Mouse (Mus musculus) heart, postnatal 14 days (tissue): Measurements from ENCODE around the gene Neurl2. TPM values are rescaled to one million over a fixed set of nuclear protein-coding genes. Genes with fewer than 3 reads are reported as not detected.
"Not testable (repeated sequence)": the region's sequence is repeated elsewhere in the genome, so short reads cannot be mapped to it uniquely, and the experiment has no call there.

Experiments
- DNase-seq, 2 experiments: peaks; one replicate each; pipeline ENCODE4 v3.0.0; 2021 to 2022
- intact Hi-C: fragments of 180-260 bp; cut with DNase I; formaldehyde crosslinking; loops from one replicate; pipeline ENCODE4 v1.15.1; 2025
- long read RNA-seq, 2 experiments: library from polyadenylated mRNA; stranded (forward); transcript quantifications; one replicate each; pipeline ENCODE4 v2.0.0; 2021
- total RNA-seq, 2 experiments: library from RNA; stranded (reverse); gene quantifications; 2 replicates each; pipeline ENCODE4 v1.2.3; 2021

Neurl2 gene
- 10 to 100 TPM; 34.6 to 34.7 TPM for total RNA-seq
- long read RNA-seq, experiment 1, transcript Neurl2-201 (2 exons, 1,014 nt), result major isoform, 41 of 41 reads
- long read RNA-seq, experiment 1, partial matches to known transcripts, result 0 of 41 reads
- long read RNA-seq, experiment 1, other reads (novel, unspliced or antisense), result 0 of 41 reads
- long read RNA-seq, experiment 2, transcript Neurl2-201 (2 exons, 1,014 nt), result major isoform, 55 of 55 reads
- long read RNA-seq, experiment 2, partial matches to known transcripts, result 0 of 55 reads
- long read RNA-seq, experiment 2, other reads (novel, unspliced or antisense), result 0 of 55 reads

DNA sequence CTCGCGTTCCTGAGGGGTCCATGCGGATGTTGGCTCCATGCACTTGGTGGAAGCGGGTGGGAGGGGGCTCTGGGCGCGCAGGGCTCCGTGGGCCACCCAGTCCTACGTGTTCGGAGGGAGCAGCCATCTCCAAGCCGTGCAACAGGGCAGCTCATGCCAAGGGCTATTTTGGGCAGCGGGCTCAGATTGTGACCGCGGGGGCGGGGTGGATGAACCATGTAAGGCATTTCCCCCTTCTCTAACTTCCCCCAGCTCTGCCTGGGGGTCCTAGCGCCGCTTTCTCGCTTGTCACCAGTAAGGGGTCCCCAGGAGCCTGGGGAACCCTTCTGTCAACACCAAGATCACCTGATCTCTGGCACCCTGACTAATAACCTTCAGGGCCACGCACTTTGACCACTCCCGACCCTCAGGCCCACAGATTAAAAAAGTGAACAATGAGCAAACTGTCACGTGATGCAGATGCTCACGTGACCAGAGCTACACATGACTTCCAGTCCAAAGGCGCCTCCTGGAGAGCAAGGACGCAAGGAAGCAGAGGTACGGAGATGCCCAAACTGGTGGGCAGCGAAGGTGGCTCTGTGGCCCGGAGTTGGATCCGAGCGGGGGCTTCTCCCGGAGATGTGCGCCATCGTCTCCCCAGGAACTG, at the start of gene Neurl2:
Gene Neurl2, minus strand, starts transcription at position 143 of the 646 bp plus-strand sequence.
- intact Hi-C loops, result loop anchor here (2.0 kb wide), 2 partner anchors 45 to 77 kb away; partner anchors contain the start of genes Pcif1 and Zfp335
- DNase-seq, result peak; percentile 88 to 93

DNA sequence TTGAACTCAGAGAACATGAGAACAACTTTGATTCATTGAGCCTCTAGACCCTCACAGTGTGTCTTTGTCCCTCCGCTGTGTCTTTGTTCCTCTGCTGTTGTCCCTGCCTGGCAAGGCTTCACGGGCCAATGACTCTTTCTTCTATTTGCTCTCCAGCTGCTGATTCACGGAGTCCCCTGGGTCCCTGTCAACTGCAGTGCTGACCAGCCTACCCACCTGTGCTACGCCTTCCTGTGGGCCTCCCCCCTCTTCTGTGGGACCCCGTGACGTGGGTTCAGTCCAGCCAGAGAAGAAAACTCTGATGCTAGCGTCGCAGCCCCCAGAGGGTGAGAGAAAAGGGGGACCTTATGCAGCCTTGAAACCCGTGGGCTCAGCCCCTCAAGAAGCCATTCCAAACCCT, 49.4 kb upstream of the Neurl2 start:
- intact Hi-C loops, result no loop called here
- DNase-seq, result no peak

DNA sequence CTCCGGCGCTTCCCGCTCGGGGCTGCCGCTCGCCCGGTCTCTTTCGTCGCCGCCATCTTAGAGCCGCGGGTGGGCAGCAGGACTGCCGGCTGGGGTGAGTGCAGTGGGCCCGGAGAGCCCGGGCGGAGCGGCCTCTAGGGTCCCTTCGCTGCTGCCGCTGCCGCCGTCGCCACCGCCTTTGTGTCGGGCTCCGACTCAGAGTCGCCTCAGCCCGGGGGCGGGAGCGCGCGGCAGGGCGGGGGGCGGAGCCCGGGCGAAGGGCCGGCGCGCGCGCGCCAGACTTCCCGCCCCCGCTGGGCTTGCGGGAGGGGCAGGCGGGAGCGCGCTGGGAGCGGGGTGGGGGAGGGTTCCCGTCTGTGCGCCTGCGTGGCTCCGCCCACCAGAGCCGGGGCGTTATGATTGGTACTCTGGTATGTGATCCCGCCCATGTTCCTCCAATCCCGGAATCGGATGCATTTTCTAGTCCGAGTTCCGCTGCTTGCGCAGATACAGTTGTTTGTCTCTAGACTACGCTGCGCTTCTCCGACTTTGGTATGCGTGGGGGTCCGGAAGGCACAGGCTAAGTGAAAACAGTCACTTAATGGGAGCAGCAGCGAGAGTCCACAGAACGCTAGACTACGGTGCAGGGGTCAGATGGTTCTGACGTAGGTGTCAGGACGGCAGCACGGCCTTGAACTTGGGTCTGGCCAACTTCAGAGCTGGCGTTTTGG, 46.5 kb upstream of the Neurl2 start:
- peak; percentile 95 for DNase-seq
- intact Hi-C loops, result loop anchor here (1.0 to 2.0 kb wide), 2 partner anchors 31 to 47 kb away; partner anchors contain the start of genes Ctsa and Neurl2

DNA sequence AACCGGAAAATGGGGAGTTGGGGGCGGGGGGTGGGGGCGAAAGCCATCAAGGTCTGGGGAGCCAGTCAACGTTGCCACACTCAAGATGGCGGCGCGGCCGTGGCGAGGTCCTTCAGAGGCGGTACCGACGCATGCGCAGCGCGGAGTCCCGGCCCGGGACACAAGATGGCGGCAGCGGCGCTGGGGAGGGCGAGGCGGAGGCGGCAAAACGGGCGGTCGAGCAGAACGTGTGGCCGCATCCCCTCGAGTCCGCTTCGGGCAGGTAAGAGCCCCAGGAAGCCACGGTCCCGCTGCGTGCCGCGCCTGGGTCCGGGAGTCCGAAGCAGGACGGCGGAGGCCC, 45.9 kb upstream of the Neurl2 start, which contains the start of gene Pcif1:
Gene Pcif1, plus strand, starts transcription at position 77 of the 340 bp plus-strand sequence.
- intact Hi-C loops, result loop anchor here (2.0 kb wide), 1 partner anchor 46 kb away; the partner anchor contains the start of genes Ctsa and Neurl2

DNA sequence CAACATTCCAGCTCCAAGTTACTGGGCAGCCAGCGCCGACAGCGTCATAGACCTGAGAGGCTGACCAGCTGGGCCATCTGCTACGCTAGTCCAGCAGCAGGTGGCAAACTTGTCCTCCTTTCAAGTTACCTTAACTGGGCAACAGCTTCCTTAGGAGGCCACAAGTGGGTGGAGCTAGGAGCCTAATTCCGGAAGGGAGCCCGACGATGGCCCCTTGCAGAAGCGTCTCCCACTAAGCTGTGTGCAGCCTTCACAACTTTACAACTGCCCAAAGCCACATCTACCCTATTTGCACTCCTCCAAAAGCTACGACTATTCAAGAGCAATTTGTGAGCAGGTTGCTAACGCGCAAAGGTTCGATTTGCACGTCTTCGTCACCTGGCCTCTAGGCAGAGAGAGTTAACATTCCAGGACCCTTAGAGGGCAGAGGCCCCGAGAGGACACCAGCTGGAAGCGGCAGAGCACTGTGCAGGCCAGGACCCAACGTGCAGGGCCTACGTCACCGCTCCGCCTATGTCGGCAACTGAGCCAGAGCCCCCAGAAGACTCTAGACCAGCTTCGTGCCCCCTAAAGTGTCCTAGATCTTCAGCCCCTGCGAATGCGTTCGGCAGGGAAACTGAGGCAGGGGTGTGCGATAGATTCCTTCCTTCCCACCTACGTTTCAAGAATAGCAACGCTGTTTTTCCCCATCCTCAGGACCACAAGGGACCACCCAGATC, 45.4 kb upstream of the Neurl2 start:
- peak; percentile 48 to 65 for DNase-seq
- intact Hi-C loops, result loop anchor here (2.0 kb wide), 1 partner anchor 46 kb away; the partner anchor contains the start of genes Ctsa and Neurl2

More for the DNA sequence above, 45.9 kb upstream of the Neurl2 start, which contains the start of gene Pcif1:
- DNase-seq, result peak; percentile 95 to 96

DNA sequence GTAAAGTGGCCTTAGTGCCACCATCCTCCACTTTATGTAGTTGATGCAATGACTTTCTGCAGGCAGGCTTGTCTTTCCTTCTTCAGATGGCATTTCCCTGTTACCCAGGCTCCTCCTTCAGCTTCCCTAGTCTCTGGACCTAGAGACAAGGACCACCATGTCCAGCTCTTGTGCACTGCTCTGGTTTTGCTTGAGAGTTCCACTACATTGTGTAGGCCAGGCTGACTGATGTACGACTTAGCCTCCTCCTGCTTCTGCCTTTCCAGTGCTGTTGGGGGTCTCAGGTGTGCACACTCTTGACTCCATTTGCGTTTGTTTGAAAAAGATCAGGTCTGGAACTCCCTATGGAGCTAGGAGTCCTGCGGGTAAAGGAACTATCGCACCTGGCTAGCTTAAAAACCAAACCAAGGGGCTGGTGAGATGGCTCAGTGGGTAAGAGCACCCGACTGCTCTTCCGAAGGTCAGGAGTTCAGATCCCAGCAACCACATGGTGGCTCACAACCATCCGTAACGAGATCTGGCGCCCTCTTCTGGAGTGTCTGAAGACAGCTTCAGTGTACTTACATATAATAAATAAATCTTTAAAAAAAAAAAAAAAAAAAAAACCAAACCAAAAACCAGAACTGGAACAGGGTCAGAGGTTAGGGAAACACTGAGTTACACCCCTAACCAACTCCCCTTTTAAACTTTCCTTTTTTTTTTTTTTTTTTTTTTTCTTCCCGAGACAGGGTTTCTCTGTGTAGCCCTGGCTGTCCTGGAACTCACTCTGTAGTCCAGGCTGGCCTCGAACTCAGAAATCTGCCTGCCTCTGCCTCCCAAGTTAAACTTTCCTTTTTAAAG, 44.3 kb upstream of the Neurl2 start:
- intact Hi-C loops, result loop anchor here (2.0 kb wide), 1 partner anchor 45 kb away; the partner anchor contains the start of genes Ctsa and Neurl2
- DNase-seq, result not testable (repeated sequence)

DNA sequence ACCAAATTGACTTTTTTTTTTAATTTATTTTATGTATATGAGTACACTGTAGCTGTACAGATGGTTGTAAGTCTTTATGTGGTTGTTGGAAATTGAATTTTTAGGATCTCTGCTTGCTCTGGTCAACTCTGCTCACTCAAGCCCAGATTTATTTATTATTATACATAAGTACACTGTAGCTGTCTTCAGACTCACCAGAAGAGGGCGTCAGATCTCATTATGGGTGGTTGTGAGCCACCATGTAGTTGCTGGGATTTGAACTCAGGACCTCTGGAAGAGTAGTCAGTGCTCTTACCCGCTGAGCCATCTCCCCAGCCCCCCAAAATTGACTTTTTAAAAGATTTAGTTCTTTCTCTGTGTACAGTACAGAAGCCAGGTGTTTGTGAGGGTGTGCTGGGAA, 42.4 kb upstream of the Neurl2 start:
- DNase-seq, intact Hi-C loops: not testable (repeated sequence)

DNA sequence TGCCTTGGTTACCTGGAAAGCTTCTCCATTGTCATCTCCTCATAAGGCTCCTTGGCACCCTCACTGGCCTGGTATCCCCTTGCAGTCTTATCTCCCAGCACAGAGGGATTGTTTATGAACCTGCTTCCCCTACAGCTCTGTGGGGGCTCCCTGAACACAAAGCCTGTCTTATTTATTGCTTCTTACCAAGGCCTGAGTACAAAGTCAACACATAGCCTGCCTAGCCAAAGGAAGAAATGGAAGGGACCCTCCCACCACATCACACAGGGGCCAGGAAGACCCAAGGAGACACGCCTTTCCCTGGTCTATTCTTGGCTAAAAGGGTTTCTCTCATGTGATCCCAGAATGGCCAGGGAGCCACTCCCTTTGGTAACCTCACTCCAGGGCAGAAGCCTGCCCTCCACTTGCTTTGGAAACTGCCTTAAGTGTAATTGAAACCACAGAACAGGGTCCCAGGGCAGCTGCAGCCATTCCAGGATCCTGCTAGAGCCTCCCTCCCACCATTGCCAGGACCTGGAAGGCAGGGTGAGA, 41.0 kb upstream of the Neurl2 start:
- intact Hi-C loops, result no loop called here
- DNase-seq, result peak; percentile 54 to 57

DNA sequence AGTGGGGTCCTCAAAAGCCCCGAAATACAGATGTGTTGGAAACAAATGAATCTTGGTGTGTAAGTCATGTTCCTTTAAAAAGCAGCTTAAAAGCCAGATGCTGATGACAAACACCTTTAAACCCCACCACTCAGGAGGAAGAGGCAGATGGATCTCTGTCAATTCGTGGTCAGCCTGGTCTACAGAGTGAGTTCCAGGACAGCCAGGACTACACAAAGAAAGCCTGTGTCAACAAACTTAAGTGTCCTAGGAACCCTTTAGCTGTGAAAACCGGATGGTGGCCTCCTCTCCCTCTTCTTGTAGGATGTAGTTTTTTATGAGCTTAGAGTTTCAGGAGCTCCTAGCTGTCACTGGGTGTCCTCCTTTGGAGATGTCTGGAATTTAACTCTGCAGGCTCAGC, 40.4 kb upstream of the Neurl2 start:
- no peak for DNase-seq
- intact Hi-C loops, result no loop called here

DNA sequence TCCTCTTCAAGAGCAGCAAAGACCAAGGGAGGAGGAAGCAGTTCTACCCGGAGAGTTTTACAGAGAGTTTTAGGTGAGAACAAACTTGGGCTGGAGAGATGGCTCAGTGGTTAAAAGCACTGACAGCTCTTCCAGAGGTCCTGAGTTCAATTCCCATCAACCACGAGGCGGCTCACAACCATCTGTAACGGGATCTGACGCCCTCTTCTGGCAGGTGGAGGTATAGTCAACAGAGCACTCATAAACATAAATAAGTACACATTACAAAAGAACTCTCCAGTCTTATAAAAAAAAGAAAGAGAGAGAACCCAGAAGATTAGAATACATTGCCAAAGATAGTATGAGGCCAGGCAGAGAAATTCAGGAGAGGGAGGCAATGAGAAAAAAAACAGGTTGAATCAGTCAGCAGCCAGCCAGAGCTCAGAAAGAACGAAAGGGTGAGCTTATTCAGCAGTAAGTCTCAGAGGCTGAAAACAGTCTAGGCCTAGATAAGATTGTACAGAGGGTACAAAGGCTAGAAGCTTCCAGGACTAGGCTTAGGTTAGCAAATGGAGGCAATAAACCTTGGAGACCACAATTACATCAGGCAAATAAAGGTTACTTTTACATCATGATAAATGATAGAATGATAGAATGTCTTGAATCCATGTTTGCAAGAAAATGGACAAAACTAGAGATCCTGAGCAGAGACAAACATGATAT, 38.5 kb upstream of the Neurl2 start:
- DNase-seq, result no peak
- intact Hi-C loops, result no loop called here

DNA sequence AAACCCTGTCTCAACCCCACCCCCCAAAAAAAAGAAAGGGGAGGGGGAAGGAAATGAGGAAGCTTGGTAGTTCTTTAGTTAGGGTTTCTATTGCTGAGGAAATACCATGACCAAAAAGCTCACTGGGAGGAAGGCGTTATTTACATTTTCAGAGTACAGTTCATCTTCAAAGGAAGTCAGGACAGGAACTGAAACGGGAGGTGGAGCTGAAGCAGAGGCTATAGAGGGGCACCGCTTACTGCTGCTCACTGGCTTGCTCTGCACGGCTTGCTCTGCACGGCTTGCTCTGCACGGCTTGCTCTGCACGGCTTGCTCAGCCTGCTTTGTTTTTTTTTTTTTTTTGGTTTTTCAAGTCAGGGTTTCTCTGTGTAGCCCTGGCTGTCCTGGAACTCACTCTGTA, 35.2 kb upstream of the Neurl2 start:
- no peak for DNase-seq
- intact Hi-C loops, result no loop called here

DNA sequence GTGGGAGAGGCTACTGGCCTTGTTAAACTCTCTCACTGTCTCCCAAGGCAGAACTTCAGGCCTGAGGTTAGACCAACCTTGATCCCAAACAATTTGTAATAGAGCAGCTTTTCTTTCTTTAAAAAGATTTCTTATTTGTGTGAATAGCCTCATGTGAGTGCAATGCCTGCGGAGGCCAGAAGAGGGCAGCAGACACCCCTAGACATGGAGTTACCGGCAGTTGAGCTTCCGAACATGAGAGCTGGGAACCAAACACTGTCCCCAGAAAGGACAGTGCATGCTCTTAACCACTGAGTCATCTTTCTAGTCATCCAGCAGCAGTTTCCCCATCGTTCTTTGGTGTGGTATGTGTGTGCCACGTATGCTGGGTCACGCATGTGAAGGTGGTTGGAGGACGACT, 34.3 kb upstream of the Neurl2 start:
- intact Hi-C loops, result no loop called here
- no peak for DNase-seq

DNA sequence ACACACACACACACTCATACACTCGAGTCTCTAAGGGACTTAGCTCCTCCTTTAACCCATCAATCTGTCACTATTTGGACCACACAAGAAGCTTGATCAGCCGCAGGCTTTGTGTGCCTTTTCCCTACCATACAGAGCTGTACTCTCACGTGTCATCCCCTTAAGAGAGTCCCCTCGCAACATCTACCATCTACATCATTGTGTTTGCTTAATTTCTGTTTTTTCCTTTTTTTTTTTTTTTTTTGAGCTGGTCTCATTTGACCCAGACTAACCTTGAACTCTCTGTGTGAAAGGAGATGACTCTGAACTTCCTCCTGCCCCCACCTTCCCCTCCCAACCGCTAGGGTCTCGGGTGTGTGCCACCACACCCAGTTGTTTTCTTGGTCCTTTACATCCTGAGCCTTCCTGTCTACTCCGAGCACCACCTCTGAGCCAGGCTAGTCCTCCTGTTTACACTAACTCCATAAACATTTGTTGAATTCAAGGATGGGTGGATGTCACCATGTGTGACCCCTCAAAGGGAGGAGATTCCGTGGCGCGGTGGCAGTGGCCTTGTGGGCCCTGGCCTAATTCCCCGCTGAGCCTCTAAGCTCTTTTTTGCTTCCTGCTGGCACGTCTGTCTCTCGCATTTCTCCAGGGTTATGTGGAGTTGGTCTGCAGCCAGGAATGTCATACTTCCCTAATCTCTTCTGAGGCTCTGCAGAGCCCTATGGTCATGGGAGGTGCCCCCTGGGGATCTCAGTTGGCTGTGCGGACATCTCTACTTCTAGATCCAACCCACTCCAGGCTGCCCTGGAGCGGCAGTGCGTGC, 33.7 kb upstream of the Neurl2 start:
- intact Hi-C loops, result no loop called here
- peak; percentile 78 to 90 for DNase-seq

DNA sequence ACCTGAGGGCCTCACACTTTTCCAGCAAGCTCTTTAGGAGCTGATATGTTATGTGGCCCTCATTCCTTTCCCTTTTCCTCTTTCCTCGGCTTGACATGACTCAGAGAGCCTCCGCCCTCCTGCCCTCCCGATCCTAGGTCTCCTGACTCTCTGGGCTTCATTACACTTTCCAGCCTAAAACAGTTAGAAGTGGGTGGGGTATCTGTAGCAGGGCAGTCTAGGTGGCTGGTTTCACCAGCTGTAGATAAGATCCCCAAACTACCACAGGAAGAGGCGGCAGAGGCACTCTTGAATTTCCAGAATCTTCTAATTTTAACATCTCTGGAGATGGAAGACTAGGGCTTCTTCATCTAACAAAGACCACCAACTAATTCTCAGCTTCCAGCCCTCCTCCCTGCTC, 31.3 kb upstream of the Neurl2 start:
- no peak for DNase-seq
- intact Hi-C loops, result no loop called here

DNA sequence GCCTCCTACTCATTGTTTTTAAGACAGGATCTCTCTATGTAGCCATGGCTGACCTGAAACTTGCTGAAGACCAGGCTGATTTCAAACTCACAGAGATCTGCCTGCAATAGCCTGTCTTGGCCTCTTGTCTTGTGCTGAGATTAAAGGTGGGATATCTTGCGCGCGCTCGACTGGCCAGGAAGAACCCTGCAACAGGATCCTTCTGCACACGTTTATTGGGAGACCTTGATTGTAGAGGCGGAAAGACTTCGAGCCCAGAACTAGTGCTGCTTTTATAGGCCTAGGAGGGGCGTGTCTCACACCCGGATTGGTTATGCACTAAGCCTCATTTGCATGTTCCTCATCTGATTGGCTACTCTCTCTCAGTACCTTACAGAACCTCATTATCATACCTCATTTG, 30.2 kb upstream of the Neurl2 start:
- intact Hi-C loops, DNase-seq: not testable (repeated sequence)

DNA sequence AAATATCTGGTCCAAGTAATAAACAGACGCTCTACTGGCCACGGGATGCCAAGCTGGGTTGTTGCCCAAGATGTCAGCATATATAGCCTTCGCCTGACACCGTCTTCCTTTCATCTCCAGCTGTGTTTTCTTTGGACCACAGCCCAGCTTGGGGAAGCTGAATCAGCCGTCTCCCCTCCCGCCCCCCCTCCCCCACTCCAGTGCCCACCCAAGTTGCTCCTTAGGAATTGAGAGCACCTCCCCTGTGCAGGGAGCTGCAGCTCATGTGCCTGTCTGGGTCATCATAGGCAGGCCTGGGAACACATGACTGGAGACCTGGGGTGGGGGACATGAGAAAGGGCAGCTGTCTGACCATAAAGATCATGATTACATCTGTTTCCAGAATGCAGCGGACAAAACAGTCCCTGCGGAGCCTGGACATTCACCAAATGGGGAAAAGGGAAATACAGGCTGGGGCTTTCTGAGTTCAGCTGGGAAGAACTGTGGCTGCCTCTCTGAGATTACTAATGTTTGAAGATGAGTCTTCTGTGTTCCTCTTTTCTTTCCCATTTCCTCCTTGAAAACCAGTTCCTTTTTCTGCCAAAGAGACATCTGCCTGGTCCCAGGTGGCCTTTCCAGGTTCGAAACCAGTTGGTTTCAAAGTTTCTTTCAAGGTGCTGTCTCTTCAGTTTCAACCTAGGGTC, 29.1 kb upstream of the Neurl2 start:
- intact Hi-C loops, result no loop called here
- peak; percentile 67 to 84 for DNase-seq

DNA sequence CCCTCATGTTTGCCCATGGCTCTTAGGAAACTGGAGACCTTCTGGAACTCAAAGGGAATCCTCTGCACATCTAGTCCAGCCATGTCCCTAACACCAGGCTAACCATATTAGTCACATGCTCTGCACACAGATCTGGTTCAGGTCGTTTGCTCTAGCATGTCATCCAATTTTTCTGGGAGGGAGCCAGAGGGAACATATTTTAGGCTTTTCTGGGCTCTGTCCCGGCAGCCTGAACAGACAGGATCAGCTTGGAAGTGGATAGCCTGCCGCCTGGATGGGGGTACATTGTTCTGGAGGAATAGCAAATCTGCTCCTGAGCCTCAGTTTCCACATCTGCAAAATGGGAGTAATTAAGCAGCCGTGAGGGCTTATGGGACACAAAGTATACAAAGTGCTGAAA, 27.8 kb upstream of the Neurl2 start:
- DNase-seq, result no peak
- intact Hi-C loops, result no loop called here
